Mouse (Mus musculus) ES-E14 (cell line): ENCODE data around the gene Mgat1. TPM values are rescaled to one million over a fixed set of nuclear protein-coding genes. Genes with fewer than 3 reads are reported as not detected.

Experiments used
- DNase-seq: peaks from one replicate; pipeline ENCODE4 v3.0.0-alpha.2; 2013; ENCODE audit warnings: low read depth, low spot score
- H3K27ac ChIP-seq: 2 replicates; pipeline ENCODE4 v1.5.1; 2012; ENCODE audit warnings: low read depth, mild to moderate bottlenecking, low read length, moderate library complexity, mixed read lengths; ENCODE audit not compliant: poor library complexity, insufficient read depth, severe bottlenecking
- H3K36me3 ChIP-seq: 2 replicates; pipeline ENCODE4 v1.6.1; 2012; ENCODE audit warnings: mild to moderate bottlenecking, low read length, moderate library complexity, mixed read lengths; ENCODE audit not compliant: control insufficient read depth, poor library complexity, insufficient read depth, severe bottlenecking
- H3K4me1 ChIP-seq, 2 experiments: fragments of 150-350 bp in 1 of 2; sonication (generic) in 1 of 2; 2 replicates each; pipeline ENCODE4 v1.6.1; 2012; ENCODE audit warnings: low read length in 2 of 2, mild to moderate bottlenecking in 1 of 2, mixed read lengths in 1 of 2; ENCODE audit not compliant: control insufficient read depth in 2 of 2, insufficient read depth in 2 of 2, poor library complexity in 1 of 2
- H3K4me3 ChIP-seq, 2 experiments: fragments of 150-350 bp in 1 of 2; sonication (generic) in 1 of 2; 2 replicates each; pipeline ENCODE4 v1.5.1; 2012; ENCODE audit warnings: low read length in 2 of 2, low read depth in 1 of 2, mild to moderate bottlenecking in 1 of 2, mixed read lengths in 1 of 2; ENCODE audit not compliant: insufficient read depth in 1 of 2, poor library complexity in 1 of 2, severe bottlenecking in 1 of 2
- H3K9ac ChIP-seq: 2 replicates; pipeline ENCODE4 v1.6.1; 2012; ENCODE audit warnings: low read depth, mild to moderate bottlenecking, low read length, mixed read lengths; ENCODE audit not compliant: poor library complexity, insufficient read depth, severe bottlenecking
- H3K9me3 ChIP-seq: fragments of 150-350 bp; sonication (generic); 2 replicates; pipeline ENCODE4 v1.6.1; 2012; ENCODE audit warnings: low read depth, mild to moderate bottlenecking, low read length; ENCODE audit not compliant: control insufficient read depth, insufficient read depth
- CHD2 ChIP-seq: IDR thresholded peaks from 2 replicates; pipeline ENCODE4 v1.6.1; 2014; ENCODE audit warnings: mild to moderate bottlenecking, low read depth, low read length, inconsistent platforms
- HCFC1 ChIP-seq: IDR thresholded peaks from 2 replicates; pipeline ENCODE4 v1.6.1; 2012; ENCODE audit warnings: low read length, inconsistent platforms, borderline replicate concordance; ENCODE audit not compliant: insufficient read depth
- MAFK ChIP-seq: IDR thresholded peaks from 2 replicates; pipeline ENCODE4 v1.6.1; 2014; ENCODE audit warnings: mild to moderate bottlenecking, low read depth, low read length, inconsistent platforms; ENCODE audit not compliant: insufficient read depth
- ZC3H11A ChIP-seq: IDR thresholded peaks from 2 replicates; pipeline ENCODE4 v1.6.1; 2012; ENCODE audit warnings: low read depth, mild to moderate bottlenecking, inconsistent platforms, low read length, borderline replicate concordance
- ZNF384 ChIP-seq: IDR thresholded peaks from 2 replicates; pipeline ENCODE4 v1.6.1; 2012; ENCODE audit warnings: low read depth, low read length, inconsistent platforms
- in situ Hi-C, 2 experiments: fragments of 600-800 bp; cut with MboI; formaldehyde crosslinking; loops; one replicate each; pipeline ENCODE4 v1.15.1; 2025; ENCODE audit warnings: low sequenced_read_pairs in 2 of 2, inconsistent platforms in 1 of 2; ENCODE audit not compliant: unreplicated experiment in 2 of 2
- total RNA-seq: library from RNA; depleted of rRNA; stranded (reverse); fragments of 300-350 nt; gene quantifications from 2 replicates; pipeline ENCODE4 v1.2.3, GENCODE M21; 2012

Mgat1 gene
- total RNA-seq, 1 experiment: 43.1 TPM

GRCm38 (mm10) chr11:49213505-49213904 lies 30.5 kb upstream of the Mgat1 start:
- Histone ChIP-seq H3K4me1 (no peaks in the 10 kb centered on the region), H3K4me3 (no peak overlapping the region), H3K9me3 (no peaks in the 10 kb centered on the region), H3K9ac (no peak overlapping the region), H3K27ac (no peak overlapping the region), H3K36me3 (peaks cover 5% of the 10 kb centered on the region)
- TF ChIP-seq ZC3H11A: no peak
- no peak for TF ChIP-seq CHD2
- no peak for TF ChIP-seq HCFC1
- TF ChIP-seq MAFK: no peak
- TF ChIP-seq ZNF384: no peak
- DNase-seq: no peak
- in situ Hi-C loops: no loop called here

- in situ Hi-C loops: no loop called here
- no peak overlapping the region for H3K4me3 ChIP-seq
- no peak for TF ChIP-seq HCFC1
- no peak overlapping the region for H3K9ac ChIP-seq
- no peak overlapping the region for H3K27ac ChIP-seq
- H3K9me3 ChIP-seq: no peaks in the 10 kb centered on the region
- DNase-seq: no peak
- peaks cover 3% of the 10 kb centered on the region; the same call in 1 of the 2 replicates for H3K36me3 ChIP-seq
- H3K4me1 ChIP-seq: no peaks in the 10 kb centered on the region
Observed at GRCm38 (mm10) chr11:49219271-49219670, 24.7 kb upstream of the Mgat1 start.

DNA sequence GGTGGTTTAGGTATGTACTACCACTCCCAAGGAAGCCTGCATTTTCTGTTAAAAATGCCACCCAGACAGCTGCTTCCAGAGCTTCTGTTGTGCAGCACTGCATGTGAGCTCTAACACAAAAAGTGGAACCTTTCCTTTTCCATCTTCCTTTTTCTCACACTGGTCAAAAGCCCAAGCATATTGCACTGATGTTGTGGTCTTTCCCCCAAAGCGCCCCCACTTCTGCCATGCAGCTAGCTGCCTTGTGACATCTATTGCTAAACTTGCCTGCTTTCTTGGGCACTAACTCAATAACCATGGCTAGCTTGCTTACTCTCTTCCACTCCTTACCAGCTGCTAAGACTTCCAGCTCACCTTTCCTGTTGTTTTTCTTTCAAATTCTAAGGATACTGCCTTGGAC lies 19.5 kb upstream of the Mgat1 start:
- Histone ChIP-seq H3K4me1 (no peaks in the 10 kb centered on the region), H3K36me3 (no peaks in the 10 kb centered on the region), H3K9me3 (no peaks in the 10 kb centered on the region), H3K4me3 (no peak overlapping the region), H3K27ac (no peak overlapping the region), H3K9ac (no peak overlapping the region)
- in situ Hi-C loops: no loop called here
- no peak for TF ChIP-seq MAFK
- no peak for TF ChIP-seq ZC3H11A
- no peak for TF ChIP-seq HCFC1
- TF ChIP-seq CHD2: no peak
- TF ChIP-seq ZNF384: no peak
- DNase-seq: no peak

DNA sequence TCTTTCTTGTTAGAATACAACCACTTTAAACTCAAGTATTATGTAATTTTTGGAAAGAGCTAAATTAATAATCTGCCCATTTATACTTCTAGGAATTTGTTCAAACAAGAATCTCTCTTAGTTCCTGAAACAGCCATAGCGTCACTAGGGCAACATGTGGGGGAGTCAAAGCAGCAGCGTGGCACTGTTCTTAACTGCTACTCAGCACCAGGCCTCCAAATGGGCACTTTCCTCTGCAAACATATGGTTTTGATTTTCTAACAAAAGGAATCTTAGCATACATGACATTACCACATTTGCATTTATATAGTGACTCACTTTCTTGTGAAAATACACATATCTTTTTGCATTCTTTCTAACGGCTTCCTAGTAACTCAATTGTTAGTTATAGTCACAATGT lies 11.2 kb upstream of the Mgat1 start:
- no peak for DNase-seq
- Histone ChIP-seq H3K4me1 (no peaks in the 10 kb centered on the region), H3K36me3 (no peaks in the 10 kb centered on the region), H3K4me3 (no peak overlapping the region), H3K27ac (no peak overlapping the region), H3K9me3 (no peaks in the 10 kb centered on the region), H3K9ac (no peak overlapping the region)
- no peak for TF ChIP-seq ZNF384
- TF ChIP-seq ZC3H11A: no peak
- TF ChIP-seq MAFK: no peak
- TF ChIP-seq CHD2: no peak
- in situ Hi-C loops: no loop called here

DNA sequence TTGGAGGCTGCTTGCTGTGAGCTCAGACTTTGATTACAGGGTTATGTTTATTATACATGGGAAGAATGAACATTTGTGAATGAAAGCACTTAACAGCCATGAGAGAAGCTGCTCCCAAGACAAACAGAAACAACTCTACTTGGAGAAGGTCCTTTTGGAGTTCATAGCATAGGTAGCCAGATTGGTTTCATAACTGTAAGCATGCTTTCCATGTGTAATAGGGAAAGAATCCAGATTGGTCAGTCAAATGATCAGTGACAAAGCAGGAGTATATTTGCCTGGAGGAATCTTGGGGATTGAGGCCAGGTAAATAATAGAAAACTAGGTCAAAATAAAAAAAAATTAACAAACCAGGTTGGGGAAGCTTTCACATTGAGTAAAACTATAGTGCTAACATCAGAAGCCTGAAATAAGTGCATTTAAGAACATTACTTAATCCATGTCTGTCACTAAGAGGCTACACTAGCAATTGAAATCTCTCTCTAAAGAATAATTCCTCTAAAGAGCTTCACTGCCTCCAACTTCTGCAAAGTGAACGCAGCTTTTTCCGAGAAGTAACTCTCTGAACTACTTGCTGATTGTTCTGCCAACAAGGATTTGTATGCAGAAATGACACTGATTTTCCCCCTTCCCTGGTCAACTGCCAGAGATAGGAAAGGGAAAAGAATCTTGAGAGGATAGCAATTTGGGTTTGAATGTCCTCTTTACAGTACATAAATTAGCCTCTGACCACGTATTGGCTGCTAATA lies 8.4 kb upstream of the Mgat1 start:
- DNase-seq: no peak
- no peak overlapping the region for H3K9ac ChIP-seq

More for the DNA sequence above, 8.4 kb upstream of the Mgat1 start:
- Histone ChIP-seq H3K9me3 (no peaks in the 10 kb centered on the region), H3K27ac (no peak overlapping the region), H3K4me1 (no peaks in the 10 kb centered on the region), H3K36me3 (no peaks in the 10 kb centered on the region), H3K4me3 (no peak overlapping the region)
- TF ChIP-seq CHD2: no peak
- no peak for TF ChIP-seq HCFC1
- no peak for TF ChIP-seq ZC3H11A
- no peak for TF ChIP-seq MAFK
- TF ChIP-seq ZNF384: no peak
- in situ Hi-C loops: no loop called here
